Mouse (Mus musculus) mouse trophoblast stem cell (cell line): ENCODE results near the gene Gm49336.

Experiments used
- in situ Hi-C, 2 experiments: fragments of 300-500 bp; cut with MseI, MboI; formaldehyde crosslinking; loops; 2 replicates in 1 of 2; 3 replicates in 1 of 2; pipeline ENCODE4 v1.15.1; 2025

Gm49336 gene

DNA sequence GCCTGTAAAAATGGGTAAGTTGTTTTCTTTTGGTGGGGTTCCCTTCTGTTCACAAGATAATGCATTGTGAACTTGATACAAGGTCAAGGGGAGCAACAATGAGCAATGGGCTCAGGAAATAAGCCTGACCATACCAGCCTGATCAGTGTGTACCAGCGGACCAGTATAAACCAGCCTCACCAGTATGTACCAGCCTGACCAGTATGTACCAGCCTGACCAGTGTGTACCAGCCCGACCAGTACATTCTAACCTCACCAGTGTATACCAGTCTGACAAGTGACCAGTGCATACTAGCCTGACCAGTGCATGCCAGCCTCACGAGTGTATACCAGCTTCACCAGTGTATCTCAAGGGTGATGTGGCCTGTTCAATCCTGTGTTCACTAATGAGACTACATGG is 87.9 kb downstream of the Gm49336 start:
- in situ Hi-C loops = no loop called here
